Mouse (Mus musculus) neural tube, embryonic 10.5 days (tissue): ENCODE results near the gene Trim56.

Source experiments
- DNase-seq: peaks from one replicate; pipeline ENCODE4 v3.0.0-alpha.2; 2017; ENCODE audit warnings: low spot score; ENCODE audit errors: extremely low spot score

Gene Trim56

DNA sequence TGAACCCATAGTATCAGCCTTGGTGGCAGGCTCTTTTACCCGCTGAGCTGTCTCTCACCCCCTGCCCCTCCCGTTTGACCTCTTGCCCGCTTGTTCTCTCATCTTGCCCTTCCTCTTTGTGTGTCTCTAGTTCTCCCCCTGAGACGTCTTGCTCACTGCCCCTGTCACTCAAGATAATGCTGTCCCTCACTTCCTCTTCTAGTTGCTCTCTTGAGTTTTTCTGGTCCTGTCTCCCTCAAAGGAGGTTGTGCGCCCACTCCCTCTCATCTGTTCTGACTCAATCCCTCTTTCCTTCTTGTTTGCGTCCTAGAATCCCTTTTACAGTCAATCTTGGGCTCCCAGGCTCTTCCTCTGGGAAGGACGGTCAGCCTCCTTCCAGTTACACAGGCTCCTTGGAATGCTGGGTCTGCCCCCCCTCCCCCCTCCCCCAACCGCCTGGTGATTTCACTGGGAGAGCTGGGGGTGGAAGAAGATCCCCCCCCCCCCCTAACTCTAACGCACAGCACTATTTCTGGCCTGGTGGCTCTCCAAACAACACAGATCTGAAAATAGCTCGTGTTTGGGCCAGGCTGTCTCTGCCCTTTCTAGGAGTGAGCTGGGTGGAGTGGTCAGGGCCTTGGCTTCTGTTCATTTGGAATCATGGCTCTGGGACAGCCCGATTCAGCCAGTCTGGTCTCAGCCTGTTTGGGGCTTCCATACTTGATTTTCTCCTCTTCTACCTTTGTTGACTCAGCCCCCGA is 39.6 kb downstream of the Trim56 start:
- DNase-seq, result no peak

DNA sequence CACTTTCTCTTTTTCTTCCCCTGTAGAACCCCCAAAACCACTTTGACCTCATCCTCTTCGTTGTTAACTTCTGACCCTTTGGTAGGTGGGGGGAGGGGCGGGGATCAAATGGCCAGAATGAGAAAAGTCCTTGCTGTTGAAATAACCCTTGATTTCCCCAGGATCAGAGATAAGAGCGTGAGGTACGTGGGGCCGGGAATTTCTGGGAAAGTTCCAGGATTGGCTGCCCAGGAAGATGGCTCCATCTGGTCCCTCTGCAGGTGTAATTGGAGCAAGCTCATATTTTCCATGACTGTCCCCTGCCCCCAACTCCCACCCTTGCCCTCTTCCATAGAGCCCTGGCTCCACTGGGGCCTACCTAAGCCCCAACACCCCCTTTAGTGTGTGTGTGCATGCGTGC is 40.3 kb downstream of the Trim56 start:
- no peak for DNase-seq

DNA sequence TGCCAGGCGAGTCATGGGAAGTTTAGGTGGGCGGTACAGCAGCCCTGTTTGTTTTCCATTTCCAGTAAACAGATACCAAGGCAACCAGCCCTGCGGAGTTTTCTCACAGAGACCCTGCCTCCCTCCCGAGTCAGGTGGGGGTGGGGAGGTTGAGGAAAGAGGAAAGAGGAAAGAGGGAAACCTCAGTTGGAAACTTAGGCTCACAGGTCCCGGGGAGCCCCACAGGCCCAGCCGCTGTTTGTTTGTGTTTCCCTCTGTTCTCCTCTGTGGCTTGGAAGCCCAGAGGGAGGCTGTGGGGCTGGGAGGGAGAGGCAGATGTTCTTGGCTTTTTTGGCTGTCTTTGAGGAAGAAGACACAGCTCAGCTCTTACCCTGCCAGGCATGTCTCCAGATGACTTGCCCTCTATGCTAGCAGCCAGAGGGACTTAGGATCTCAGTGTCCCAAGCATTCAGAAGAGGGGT is 41.8 kb downstream of the Trim56 start:
- no peak for DNase-seq

DNA sequence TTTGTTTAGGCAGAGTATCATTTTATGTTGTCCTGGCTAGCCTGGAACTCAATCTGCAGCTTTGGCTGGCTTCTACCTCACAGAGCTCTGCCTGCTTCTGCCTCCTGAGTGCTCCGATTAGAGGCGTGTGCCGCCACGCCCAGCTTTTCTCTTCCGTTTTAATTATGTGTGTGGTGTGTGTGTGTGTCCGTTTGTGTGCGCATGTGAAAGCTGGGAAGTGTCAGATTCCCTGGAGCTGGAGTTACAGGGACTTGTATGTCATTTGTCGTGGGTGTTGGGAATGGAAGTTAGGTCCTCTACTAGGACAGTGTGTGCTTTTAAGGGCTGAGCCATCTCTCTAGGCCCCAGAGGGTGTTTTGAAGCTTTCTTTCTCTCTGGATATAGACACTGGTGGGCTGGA is 42.9 kb downstream of the Trim56 start:
- DNase-seq, result no peak

DNA sequence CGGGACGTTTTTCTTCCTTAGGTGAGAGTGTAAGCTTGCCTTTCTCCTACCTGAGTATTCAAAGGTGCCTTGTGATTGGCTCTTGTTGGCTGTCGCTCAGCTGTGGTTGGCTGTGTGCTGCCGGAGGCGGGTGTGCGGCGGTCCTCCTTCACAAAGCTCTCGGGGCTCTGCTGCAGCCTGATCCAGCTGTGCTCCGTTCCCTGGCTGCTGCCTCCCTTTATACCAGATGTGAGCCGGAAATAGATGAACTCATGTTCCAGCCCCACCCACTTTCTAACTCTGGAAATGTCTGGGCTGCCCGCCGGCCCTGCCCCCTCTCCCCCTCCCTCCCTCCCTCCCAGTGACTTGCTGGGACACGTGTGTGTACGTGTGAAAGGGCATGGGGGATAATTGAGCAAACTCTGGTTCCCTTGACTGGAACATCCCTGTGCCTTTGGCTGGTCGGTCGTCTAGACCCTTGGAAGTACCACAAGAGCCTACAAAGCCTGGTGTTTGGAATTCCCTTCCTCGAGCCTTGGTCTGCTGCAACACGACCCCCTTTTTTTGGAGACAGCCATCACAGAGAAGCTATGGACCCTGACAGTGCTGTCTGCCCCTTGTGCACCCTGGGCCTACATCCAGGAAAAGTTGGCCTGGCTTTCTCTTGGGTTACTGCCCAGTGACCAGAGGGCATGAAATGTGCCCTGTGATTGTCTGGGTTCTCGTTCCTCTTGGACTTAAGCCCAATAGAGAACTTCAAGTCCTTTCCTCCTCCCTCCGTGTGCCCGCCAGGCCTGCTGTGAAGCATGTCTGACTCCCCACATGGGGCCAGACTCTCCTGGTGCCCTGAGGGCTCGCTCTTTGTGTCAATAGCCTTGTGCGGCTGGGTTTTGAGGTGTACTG is 43.7 kb downstream of the Trim56 start, which contains the start of gene Serpine1:
TSS of gene Serpine1 (minus strand) at position 190 of the 882 bp plus-strand sequence.
- DNase-seq, result peak; percentile 63

DNA sequence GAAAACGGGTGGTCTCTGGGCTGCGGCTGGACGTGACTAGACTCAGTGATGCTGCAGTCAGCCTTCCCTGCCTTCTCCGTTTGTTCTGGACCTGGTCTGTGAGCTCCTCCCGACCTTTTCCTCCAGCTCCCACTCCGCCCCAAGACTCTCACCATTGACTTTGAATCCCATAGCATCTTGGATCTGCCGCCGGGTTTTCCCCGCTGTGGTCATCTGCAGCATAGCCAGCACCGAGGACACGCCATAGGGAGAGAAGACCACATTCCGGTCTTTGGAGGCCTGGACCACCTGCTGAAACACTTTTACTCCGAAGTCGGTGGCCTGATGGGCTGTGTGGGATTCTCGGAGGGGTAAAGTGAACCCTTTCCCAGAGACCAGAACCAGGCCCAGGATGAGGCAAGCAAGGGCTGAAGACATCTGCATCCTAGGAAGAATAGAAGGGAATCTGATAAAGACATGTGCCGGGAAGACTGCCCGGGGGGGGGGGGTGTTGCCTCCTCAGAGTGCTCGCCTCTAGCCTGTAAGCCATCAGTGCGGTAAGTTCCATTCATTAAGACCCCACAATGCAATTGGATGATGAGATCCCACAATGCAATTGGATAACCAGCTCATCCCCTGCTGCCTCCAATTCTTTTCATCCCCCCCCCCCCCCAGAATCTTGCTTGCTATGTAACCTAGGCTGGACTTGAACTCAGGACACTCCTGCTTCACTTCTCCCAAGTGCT is 45.0 kb downstream of the Trim56 start:
- DNase-seq, result no peak

DNA sequence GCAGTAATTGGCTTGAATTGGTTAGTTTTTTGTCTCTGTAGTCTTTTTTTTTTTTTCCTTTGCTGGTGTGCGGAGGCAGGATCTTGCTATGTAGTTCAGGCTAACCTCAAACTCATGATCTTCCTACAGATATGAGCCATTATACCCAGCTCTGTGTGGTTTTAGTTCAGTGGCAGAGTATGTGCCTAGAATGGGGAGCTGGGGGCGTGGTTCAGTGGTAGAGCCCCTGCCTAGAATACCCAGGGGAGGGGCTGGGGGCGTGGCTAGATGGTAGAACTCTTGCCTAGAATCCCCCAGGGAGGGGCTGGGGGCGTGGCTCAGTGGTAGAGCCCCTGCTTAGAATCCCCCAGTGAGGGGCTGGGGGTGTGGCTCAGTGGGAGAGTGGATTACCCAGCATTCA is 47.3 kb downstream of the Trim56 start:
- DNase-seq, result no peak

DNA sequence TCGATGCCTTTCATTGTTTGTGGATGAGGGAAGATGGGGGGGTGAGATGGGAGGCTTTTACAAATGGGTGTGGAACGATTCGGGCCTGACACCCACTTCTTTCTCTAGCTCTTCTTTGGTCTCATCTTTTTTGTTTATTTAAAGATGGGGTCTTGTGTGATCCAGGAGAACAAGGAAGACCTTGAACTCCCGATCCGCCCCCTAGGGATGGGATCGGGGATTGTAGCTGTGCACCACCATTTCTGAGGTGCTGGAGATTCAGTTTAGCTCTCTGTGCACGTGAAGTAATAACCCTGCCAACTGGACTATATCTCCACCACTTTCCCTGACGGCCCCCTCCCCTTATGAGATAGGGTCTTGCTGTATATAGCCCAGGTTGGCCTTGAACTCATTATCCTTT is 50.1 kb downstream of the Trim56 start:
- DNase-seq, result no peak

DNA sequence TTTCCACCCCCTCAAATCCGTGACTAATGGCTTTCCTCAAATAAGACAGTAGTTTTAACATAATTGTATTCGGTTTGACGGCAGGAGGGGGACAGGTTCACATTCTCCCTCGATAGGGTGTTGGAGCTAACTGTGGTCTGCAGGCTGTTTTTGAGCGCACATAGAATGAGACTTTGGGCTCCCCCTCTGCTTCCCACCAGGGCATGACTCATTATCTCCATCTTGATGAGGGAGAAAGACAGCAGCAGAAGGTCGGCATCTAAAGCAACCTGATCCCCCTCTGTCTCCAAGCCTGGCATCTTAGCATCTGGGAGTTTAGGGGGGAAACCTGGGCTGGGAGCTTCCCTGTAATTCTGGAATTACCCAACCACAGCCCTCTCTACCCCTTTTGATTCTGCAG is 50.6 kb downstream of the Trim56 start:
- DNase-seq, result no peak

DNA sequence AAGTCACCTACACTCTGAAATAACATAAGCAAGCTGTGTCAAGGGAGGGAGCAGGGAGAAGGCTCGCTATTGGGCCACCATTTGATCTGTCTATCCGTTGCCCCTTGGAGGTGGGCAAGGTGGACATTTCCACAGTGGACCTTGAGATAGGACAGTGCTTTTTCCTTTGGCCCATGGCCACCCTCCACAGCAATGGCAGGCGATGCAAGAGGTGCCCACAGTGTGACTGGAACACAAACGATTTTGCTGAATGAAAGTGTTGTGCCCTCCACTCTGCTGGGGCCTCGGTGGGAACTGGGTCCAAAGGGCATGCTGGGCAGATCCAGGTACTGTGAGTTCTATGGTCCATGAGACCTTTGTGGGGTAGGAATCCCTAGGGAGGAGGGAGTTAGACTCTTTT is 53.4 kb downstream of the Trim56 start:
- DNase-seq, result no peak

DNA sequence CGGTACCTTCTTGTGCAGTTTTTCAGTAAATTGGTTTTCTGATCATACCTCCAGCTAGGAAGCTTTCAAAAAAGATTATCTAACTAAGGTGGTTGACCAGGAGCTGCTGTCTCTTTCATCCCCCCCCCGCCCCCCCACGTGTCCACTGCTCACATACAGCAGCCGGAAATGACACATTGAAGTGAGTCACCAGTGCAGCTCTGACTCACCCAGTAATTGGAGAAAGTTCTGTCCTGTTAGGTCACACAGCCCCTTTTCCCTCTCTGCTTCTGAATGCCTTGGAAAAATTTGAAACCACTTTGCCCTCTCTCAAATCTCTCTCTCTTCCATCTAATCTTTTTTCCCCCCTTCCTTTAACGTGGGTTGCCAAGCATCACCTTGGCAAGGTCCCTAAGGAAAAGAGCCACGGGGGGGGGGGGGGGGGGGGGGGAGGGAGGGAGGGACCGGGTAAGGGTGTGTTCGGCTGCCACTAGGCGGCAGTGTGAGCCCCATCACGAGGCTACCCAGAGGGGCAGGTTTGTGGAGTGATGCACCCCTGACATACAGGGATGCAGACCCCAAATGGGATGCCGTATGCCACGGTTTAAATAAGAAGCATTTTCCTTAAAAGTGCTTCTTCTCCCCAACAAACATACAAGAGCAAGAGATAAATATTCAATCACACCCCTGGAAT is 54.1 kb downstream of the Trim56 start:
- no peak for DNase-seq
